Mouse (Mus musculus): ENCODE measurements around the gene Lin28a. TPM values are rescaled to one million over a fixed set of nuclear protein-coding genes. Genes with fewer than 3 reads are reported as not detected.

Gene Lin28a
- polyA plus RNA-seq (2015; fragmentation: Nextera tagmentation; extraction: Ambion mirVana): 0.25 and 0.27 TPM in 2 replicates

DNA sequence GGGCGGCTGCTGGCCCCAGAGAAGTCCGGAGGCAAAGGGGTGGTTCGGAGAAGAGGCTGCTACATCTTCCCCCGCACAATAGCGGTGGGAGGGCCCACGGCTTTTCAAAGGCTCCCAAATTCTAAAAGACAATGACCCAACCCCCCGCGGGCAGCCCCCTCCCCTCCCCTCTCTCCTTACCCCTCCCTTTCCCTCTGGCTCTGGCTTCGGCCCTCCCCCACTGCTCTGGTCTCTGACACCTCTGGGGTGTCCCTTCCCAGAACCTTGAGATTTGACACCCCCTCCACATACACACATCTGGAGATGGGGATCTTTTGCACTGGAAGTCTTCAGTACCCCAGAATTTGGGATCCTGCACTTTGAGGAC lies at the start of gene Lin28a:
Gene Lin28a, minus strand, starts transcription at position 63 of the 367 bp plus-strand sequence.
- H3K27me3 ChIP-seq (replicated peaks): peaks cover 54% of the 10 kb centered on the region
- peak within 1 kb of the TSS; percentile 64 for H3K4me2 ChIP-seq
- peak within 1 kb of the TSS; percentile 38 for H3K4me3 ChIP-seq
- no peak for ATAC-seq (ENCODE audit: extremely low read depth, insufficient number of reproducible peaks, low FRiP score, low TSS enrichment)
- no peaks in the 10 kb centered on the region for H3K9me3 ChIP-seq
- peaks cover 23% of the 10 kb centered on the region for H3K4me1 ChIP-seq
- no peaks in the 10 kb centered on the region for H3K36me3 ChIP-seq
- WGBS: 1% methylated on average over 9 of the region's 9 CpGs
- H3K27ac ChIP-seq (replicated peaks): no peak within 1 kb of the TSS
- H3K9ac ChIP-seq: 0 out of 2 replicates have a peak within 1 kb of the TSS, but pooled peaks have one; percentile 3

- Histone ChIP-seq H3K27ac (replicated peaks) (no peak overlapping the region), H3K36me3 (no peaks in the 10 kb centered on the region), H3K27me3 (replicated peaks) (peaks cover 44% of the 10 kb centered on the region), H3K4me2 (no peak overlapping the region), H3K4me3 (no peak overlapping the region), H3K4me1 (peaks cover 4% of the 10 kb centered on the region; the same call in 1 of the 2 replicates), H3K9ac (no peak overlapping the region), H3K9me3 (no peaks in the 10 kb centered on the region)
- no peak for ATAC-seq (ENCODE audit: extremely low read depth, insufficient number of reproducible peaks, low FRiP score, low TSS enrichment)
- WGBS: 73% methylated on average over 7 of the region's 7 CpGs
Observed at GRCm38 (mm10) chr4:134067833-134068544, 49.3 kb upstream of the Lin28a start.

- Histone ChIP-seq H3K9me3 (no peaks in the 10 kb centered on the region), H3K9ac (no peak overlapping the region), H3K36me3 (no peaks in the 10 kb centered on the region), H3K4me2 (no peak overlapping the region), H3K27me3 (replicated peaks) (peaks cover 45% of the 10 kb centered on the region), H3K4me3 (no peak overlapping the region), H3K4me1 (peaks cover 4% of the 10 kb centered on the region; the same call in 1 of the 2 replicates), H3K27ac (replicated peaks) (no peak overlapping the region)
- no peak for ATAC-seq (ENCODE audit: extremely low read depth, insufficient number of reproducible peaks, low FRiP score, low TSS enrichment)
- WGBS: 87% methylated on average over 8 of the region's 8 CpGs
Observed at GRCm38 (mm10) chr4:134067383-134067782, 48.7 kb upstream of the Lin28a start.

DNA sequence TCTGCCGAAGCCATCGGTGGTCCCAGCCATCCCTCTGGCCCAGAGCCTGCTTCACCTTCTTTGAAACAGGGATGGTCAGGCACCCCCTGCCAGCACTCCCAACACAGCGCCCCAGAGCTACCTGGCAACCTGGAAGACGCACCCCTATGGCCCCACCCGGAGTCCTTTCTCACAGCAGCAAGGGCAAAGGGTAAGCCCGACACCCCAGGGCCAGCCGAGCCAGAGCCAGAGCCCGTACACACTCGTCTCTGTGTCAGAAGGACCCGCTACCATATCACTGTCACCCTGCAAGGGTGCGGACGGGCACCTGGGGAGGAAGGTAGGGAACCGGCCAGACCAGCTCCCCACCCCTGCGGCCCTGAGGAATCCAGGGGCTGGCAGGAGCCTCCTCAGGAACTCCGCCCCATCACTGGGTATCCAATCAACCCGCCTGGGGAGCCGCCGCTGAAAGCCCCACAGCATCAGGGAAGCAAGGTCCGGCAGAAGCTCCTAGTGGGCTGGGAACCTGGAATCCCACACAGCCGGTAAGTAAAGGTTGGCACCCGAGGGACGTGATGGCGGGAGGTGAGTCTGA lies 46.9 kb upstream of the Lin28a start:
- H3K36me3 ChIP-seq: no peaks in the 10 kb centered on the region
- peaks cover 63% of the 10 kb centered on the region for H3K27me3 ChIP-seq (replicated peaks)
- peak overlapping the region; percentile 13; the same call in 1 of the 2 replicates for H3K4me2 ChIP-seq
- ATAC-seq (ENCODE audit: extremely low read depth, insufficient number of reproducible peaks, low FRiP score, low TSS enrichment): no peak
- H3K4me1 ChIP-seq: peaks cover 4% of the 10 kb centered on the region; the same call in 1 of the 2 replicates
- no peak overlapping the region for H3K27ac ChIP-seq (replicated peaks)
- no peak overlapping the region for H3K9ac ChIP-seq
- WGBS: 23% methylated on average over 23 of the region's 23 CpGs
- no peaks in the 10 kb centered on the region for H3K9me3 ChIP-seq
- 0 out of 2 replicates have a peak overlapping the region, but pooled peaks have one; percentile 4 for H3K4me3 ChIP-seq

DNA sequence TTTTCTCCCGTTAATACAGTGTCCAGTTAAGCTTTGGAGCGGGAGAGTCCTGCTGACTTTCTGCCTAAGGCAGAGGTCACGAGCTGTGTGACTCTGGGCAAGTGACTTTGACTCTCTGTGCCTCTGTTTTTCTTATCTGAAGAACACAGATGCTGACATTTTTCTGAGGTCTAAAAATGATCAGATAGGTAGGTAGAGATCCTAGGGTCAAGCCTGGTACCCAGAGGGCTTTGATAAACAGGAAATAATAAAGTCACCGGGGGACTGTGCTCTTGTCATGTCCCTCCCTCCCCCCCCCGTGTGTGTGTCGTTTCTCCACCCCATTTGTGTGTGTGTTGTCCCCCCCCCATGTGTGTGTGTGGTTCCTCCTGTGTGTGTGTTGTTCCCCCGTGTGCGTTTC lies 43.9 kb upstream of the Lin28a start:
- H3K9me3 ChIP-seq: no peaks in the 10 kb centered on the region
- no peak overlapping the region for H3K27ac ChIP-seq (replicated peaks)
- H3K4me3 ChIP-seq: no peak overlapping the region
- peaks cover 8% of the 10 kb centered on the region; the same call in 1 of the 2 replicates for H3K4me1 ChIP-seq
- H3K36me3 ChIP-seq: no peaks in the 10 kb centered on the region
- no peak overlapping the region for H3K4me2 ChIP-seq
- WGBS: 60% methylated on average over 8 of the region's 8 CpGs
- H3K9ac ChIP-seq: no peak overlapping the region
- no peak for ATAC-seq (ENCODE audit: extremely low read depth, insufficient number of reproducible peaks, low FRiP score, low TSS enrichment)
- peaks cover 85% of the 10 kb centered on the region for H3K27me3 ChIP-seq (replicated peaks)

- H3K27ac ChIP-seq (replicated peaks): no peak overlapping the region
- WGBS: 40% methylated on average over 8 of the region's 8 CpGs
- ATAC-seq (ENCODE audit: extremely low read depth, insufficient number of reproducible peaks, low FRiP score, low TSS enrichment): no peak
- no peaks in the 10 kb centered on the region for H3K36me3 ChIP-seq
- no peak overlapping the region for H3K4me3 ChIP-seq
- H3K4me1 ChIP-seq: peaks cover 8% of the 10 kb centered on the region; the same call in 1 of the 2 replicates
- no peak overlapping the region for H3K4me2 ChIP-seq
- H3K27me3 ChIP-seq (replicated peaks): peaks cover 79% of the 10 kb centered on the region
- H3K9ac ChIP-seq: no peak overlapping the region
- no peaks in the 10 kb centered on the region for H3K9me3 ChIP-seq
Observed at GRCm38 (mm10) chr4:134061944-134062446, 43.4 kb upstream of the Lin28a start.

GRCm38 (mm10) chr4:134061166-134061830 lies 42.7 kb upstream of the Lin28a start:
- no peak overlapping the region for H3K27ac ChIP-seq (replicated peaks)
- H3K4me1 ChIP-seq: peaks cover 8% of the 10 kb centered on the region; the same call in 1 of the 2 replicates
- no peaks in the 10 kb centered on the region for H3K36me3 ChIP-seq
- H3K9me3 ChIP-seq: no peaks in the 10 kb centered on the region
- H3K4me2 ChIP-seq: no peak overlapping the region
- H3K4me3 ChIP-seq: no peak overlapping the region
- no peak for ATAC-seq (ENCODE audit: extremely low read depth, insufficient number of reproducible peaks, low FRiP score, low TSS enrichment)
- H3K27me3 ChIP-seq (replicated peaks): peaks cover 72% of the 10 kb centered on the region
- no peak overlapping the region for H3K9ac ChIP-seq
- 55% methylated on average over 18 of the region's 18 CpGs for WGBS

DNA sequence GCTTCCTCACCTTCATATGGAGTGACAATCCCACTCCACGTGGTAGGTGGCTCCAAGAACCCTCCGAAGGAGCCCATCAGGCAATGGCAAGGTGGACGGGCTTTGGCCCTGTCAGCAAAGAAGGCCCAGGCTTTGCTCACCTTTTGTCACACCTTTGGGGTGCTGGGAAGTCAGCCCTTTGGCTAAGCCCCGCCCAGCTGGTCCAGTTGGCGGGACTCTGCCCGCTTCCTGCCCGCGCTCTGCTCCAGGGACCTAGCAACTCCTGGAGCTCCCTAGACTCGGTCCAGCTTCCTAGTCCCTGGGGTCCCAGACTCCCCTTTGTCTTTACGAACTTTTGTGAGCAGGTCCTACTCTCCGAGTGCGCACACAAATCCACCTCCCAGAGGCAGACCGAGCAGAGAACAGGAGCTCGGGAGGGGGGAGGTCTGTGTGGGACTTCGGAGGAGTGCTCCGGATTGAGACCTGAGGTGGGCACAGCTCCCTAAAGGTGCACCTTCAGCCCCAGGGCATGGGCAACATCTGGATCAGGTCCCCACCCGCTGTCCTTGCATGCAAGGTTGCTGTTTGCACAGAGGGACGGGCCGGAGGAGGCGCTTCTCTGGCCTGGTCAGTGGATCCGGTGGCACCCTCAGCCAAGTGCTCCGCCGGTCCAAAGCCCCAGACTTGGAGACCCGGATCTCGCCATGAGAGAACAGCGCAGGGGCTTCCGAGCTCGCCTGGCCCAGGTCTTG lies 41.7 kb upstream of the Lin28a start, which contains the start of gene Crybg2:
Gene Crybg2, plus strand, starts transcription at position 681 of the 731 bp plus-strand sequence.
- no peak within 1 kb of the TSS for H3K9ac ChIP-seq
- peaks cover 5% of the 10 kb centered on the region; the same call in 1 of the 2 replicates for H3K4me1 ChIP-seq
- no peak within 1 kb of the TSS for H3K27ac ChIP-seq (replicated peaks)
- no peaks in the 10 kb centered on the region for H3K36me3 ChIP-seq
- no peak within 1 kb of the TSS for H3K4me2 ChIP-seq
- H3K4me3 ChIP-seq: no peak within 1 kb of the TSS
- no peaks in the 10 kb centered on the region for H3K9me3 ChIP-seq
- WGBS: 34% methylated on average over 28 of the region's 28 CpGs
- ATAC-seq (ENCODE audit: extremely low read depth, insufficient number of reproducible peaks, low FRiP score, low TSS enrichment): no peak
- H3K27me3 ChIP-seq (replicated peaks): peaks cover 70% of the 10 kb centered on the region

DNA sequence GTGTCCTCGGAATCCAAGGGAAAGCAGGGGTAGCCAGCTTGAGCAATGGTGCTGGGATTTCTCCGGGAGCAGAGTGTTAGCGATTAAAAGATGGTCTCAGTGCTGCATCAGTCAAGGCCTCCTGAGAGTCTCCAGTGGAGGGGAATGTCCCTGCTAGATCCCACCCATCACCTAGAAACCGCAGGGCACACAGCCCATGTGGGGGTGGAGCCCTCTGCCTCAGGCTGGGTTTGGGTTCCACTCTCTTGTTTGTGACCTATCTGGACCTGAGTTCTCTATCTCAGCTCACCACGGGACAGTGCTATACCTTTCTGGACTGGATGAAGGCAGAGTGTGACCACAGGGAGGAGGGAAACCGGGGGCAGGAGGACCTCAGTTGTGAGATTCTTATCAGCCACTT lies 40.3 kb upstream of the Lin28a start:
- no peaks in the 10 kb centered on the region for H3K36me3 ChIP-seq
- peaks cover 4% of the 10 kb centered on the region; the same call in 1 of the 2 replicates for H3K4me1 ChIP-seq
- peaks cover 64% of the 10 kb centered on the region for H3K27me3 ChIP-seq (replicated peaks)
- no peak overlapping the region for H3K27ac ChIP-seq (replicated peaks)
- H3K4me2 ChIP-seq: no peak overlapping the region; the same call in 1 of the 2 replicates
- H3K9ac ChIP-seq: no peak overlapping the region
- H3K9me3 ChIP-seq: no peaks in the 10 kb centered on the region
- no peak for ATAC-seq (ENCODE audit: extremely low read depth, insufficient number of reproducible peaks, low FRiP score, low TSS enrichment)
- 0 out of 2 replicates have a peak overlapping the region, but pooled peaks have one; percentile 20 for H3K4me3 ChIP-seq
- 62% methylated on average over 6 of the region's 6 CpGs for WGBS

- 24% methylated on average over 14 of the region's 14 CpGs for WGBS
- Histone ChIP-seq H3K4me1 (peaks cover 4% of the 10 kb centered on the region; the same call in 1 of the 2 replicates), H3K27ac (replicated peaks) (no peak overlapping the region), H3K9me3 (no peaks in the 10 kb centered on the region), H3K9ac (no peak overlapping the region), H3K4me2 (peak overlapping the region; percentile 53), H3K4me3 (peak overlapping the region; percentile 20), H3K36me3 (no peaks in the 10 kb centered on the region), H3K27me3 (replicated peaks) (peaks cover 61% of the 10 kb centered on the region)
- no peak for ATAC-seq (ENCODE audit: extremely low read depth, insufficient number of reproducible peaks, low FRiP score, low TSS enrichment)
Observed at GRCm38 (mm10) chr4:134058166-134058715, 39.6 kb upstream of the Lin28a start.

Data from heart, embryonic 13.5 days (tissue).